Mouse (Mus musculus) ES-Bruce4 (cell line): ENCODE measurements around the gene Ldhb. TPM values are rescaled to one million over a fixed set of nuclear protein-coding genes. Genes with fewer than 3 reads are reported as not detected.
A peak's percentile ranks its signal among the peaks of the same experiment; 100 is the strongest.
"Not testable (repeated sequence)": the region's sequence is repeated elsewhere in the genome, so short reads cannot be mapped to it uniquely, and the experiment has no call there.

Source experiments
- H3K27ac ChIP-seq: 2 replicates; pipeline ENCODE4 v1.5.1; 2012; ENCODE audit warnings: low read length, inconsistent platforms; ENCODE audit not compliant: insufficient read depth
- H3K27me3 ChIP-seq: 2 replicates; pipeline ENCODE4 v1.6.1; 2012; ENCODE audit warnings: mild to moderate bottlenecking, low read length, inconsistent platforms; ENCODE audit not compliant: control insufficient read depth, poor library complexity, insufficient read depth, severe bottlenecking
- H3K36me3 ChIP-seq: 2 replicates; pipeline ENCODE4 v1.6.1; 2012; ENCODE audit warnings: inconsistent platforms, mild to moderate bottlenecking, low read length, moderate library complexity; ENCODE audit not compliant: control insufficient read depth, poor library complexity, insufficient read depth, severe bottlenecking
- H3K4me1 ChIP-seq: one replicate; pipeline ENCODE4 v1.8.1; 2011; ENCODE audit warnings: low read length; ENCODE audit not compliant: control insufficient read depth, insufficient read depth
- H3K4me3 ChIP-seq: 2 replicates; pipeline ENCODE4 v1.5.1; 2011; ENCODE audit warnings: low read depth, mild to moderate bottlenecking, low read length
- H3K9ac ChIP-seq: 2 replicates; pipeline ENCODE4 v1.6.1; 2012; ENCODE audit warnings: low read depth, mild to moderate bottlenecking, inconsistent platforms; ENCODE audit not compliant: poor library complexity, severe bottlenecking
- H3K9me3 ChIP-seq: replicated peaks from 2 replicates; pipeline ENCODE4 v1.6.1; 2012; ENCODE audit warnings: mild to moderate bottlenecking, low read length, inconsistent platforms; ENCODE audit not compliant: control insufficient read depth, poor library complexity, insufficient read depth, severe bottlenecking
- CTCF ChIP-seq: IDR thresholded peaks from one replicate; pipeline ENCODE4 v1.8.1; 2011; ENCODE audit warnings: low read depth, low read length
- EP300 ChIP-seq: IDR thresholded peaks from 2 replicates; pipeline ENCODE4 v1.6.1; 2011; ENCODE audit warnings: low read depth, low read length; ENCODE audit not compliant: insufficient read depth
- POLR2A ChIP-seq: IDR thresholded peaks from one replicate; pipeline ENCODE4 v1.8.1; 2011; ENCODE audit warnings: low read length; ENCODE audit not compliant: insufficient read depth
- polyA plus RNA-seq: library from polyadenylated mRNA; stranded (reverse); fragments of >200 nt; gene quantifications from 2 replicates; pipeline ENCODE4 v1.2.4, GENCODE M21; 2011; ENCODE audit warnings: low read depth; ENCODE audit not compliant: missing spikeins, insufficient read depth, insufficient read length

The Ldhb gene
- polyA plus RNA-seq, 1 experiment, result 669 TPM

GRCm38 (mm10) chr6:142521591-142522110 is 13.9 kb upstream of the Ldhb start:
- TF ChIP-seq POLR2A, result no peak
- TF ChIP-seq CTCF, result no peak
- no peak for TF ChIP-seq EP300
- Histone ChIP-seq H3K27me3 (no peaks in the 10 kb centered on the region), H3K36me3 (no peaks in the 10 kb centered on the region)

DNA sequence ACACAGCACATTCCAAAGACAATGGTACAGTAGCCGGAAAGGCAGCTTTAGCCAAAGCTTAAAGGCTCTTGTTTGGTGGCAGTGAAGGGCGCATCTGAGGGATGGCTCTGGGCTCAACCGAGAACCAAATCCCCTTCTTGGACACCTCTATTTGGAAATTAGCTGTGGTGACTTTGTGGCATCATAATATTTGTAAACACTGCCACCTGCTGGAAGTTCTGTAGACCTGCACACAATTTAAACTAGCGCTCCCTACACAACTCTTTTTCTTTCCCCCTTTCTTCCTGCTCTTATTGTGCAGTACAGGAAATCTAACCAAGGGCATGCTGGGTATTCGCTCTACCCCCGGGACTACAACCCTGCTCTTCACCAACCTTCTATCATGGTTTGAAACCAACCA is 11.4 kb upstream of the Ldhb start:
- Histone ChIP-seq H3K36me3 (no peaks in the 10 kb centered on the region), H3K4me3 (no peak overlapping the region)
- TF ChIP-seq POLR2A (no peak), CTCF (peak; percentile 7)

More at GRCm38 (mm10) chr6:142521591-142522110, 13.9 kb upstream of the Ldhb start:
- Histone ChIP-seq H3K9ac (no peak overlapping the region), H3K27ac (no peak overlapping the region), H3K4me3 (no peak overlapping the region), H3K9me3 (no peaks in the 10 kb centered on the region), H3K4me1 (no peaks in the 10 kb centered on the region)

GRCm38 (mm10) chr6:142515379-142515778 is 7.6 kb upstream of the Ldhb start:
- not testable (repeated sequence) for H3K27me3 ChIP-seq, H3K4me3 ChIP-seq, H3K4me1 ChIP-seq, H3K36me3 ChIP-seq, H3K27ac ChIP-seq, H3K9ac ChIP-seq, H3K9me3 ChIP-seq

More for the DNA sequence above, 11.4 kb upstream of the Ldhb start:
- Histone ChIP-seq H3K4me1 (peaks cover 3% of the 10 kb centered on the region), H3K9me3 (no peaks in the 10 kb centered on the region), H3K27ac (no peak overlapping the region), H3K27me3 (no peaks in the 10 kb centered on the region), H3K9ac (no peak overlapping the region)

- H3K9ac ChIP-seq, result no peak overlapping the region
- TF ChIP-seq CTCF (peak; percentile 55), POLR2A (no peak), EP300 (no peak)
These were observed 7.2 kb upstream of the Ldhb start for GRCm38 (mm10) chr6:142514912-142515311.

DNA sequence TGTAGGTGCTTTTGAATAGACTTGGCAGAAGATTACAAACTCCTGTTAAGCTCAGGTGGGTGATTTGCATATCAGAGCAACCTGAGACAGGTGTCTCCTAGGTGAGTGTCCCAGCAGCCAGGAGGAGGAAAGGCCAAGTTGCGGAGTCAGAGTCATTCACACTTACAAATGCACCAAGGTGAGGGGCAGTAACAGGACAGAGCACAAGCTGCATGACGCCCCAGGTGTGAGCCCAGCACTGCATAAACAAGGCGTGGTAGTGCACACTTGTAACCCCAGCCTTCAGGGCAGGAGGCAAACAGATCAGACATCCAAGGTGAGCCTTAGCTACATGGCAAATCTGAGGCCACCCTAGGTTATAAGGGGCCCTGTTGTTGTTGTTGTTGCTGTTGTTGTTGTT is 5.1 kb upstream of the Ldhb start:
- H3K4me1 ChIP-seq, result peaks cover 3% of the 10 kb centered on the region
- TF ChIP-seq EP300, result peak; percentile 99
- TF ChIP-seq POLR2A, result no peak
- H3K27me3 ChIP-seq, result no peaks in the 10 kb centered on the region
- H3K9me3 ChIP-seq, result no peaks in the 10 kb centered on the region
- no peaks in the 10 kb centered on the region for H3K36me3 ChIP-seq
- no peak overlapping the region for H3K4me3 ChIP-seq
- H3K9ac ChIP-seq, result no peak overlapping the region
- no peak overlapping the region for H3K27ac ChIP-seq

More at GRCm38 (mm10) chr6:142514912-142515311, 7.2 kb upstream of the Ldhb start:
- no peaks in the 10 kb centered on the region for H3K9me3 ChIP-seq
- H3K4me1 ChIP-seq, result peaks cover 3% of the 10 kb centered on the region
- H3K27me3 ChIP-seq, result no peaks in the 10 kb centered on the region
- H3K36me3 ChIP-seq, result no peaks in the 10 kb centered on the region
- 0 out of 2 replicates have a peak overlapping the region, but pooled peaks have one; percentile 39 for H3K27ac ChIP-seq
- H3K4me3 ChIP-seq, result no peak overlapping the region

DNA sequence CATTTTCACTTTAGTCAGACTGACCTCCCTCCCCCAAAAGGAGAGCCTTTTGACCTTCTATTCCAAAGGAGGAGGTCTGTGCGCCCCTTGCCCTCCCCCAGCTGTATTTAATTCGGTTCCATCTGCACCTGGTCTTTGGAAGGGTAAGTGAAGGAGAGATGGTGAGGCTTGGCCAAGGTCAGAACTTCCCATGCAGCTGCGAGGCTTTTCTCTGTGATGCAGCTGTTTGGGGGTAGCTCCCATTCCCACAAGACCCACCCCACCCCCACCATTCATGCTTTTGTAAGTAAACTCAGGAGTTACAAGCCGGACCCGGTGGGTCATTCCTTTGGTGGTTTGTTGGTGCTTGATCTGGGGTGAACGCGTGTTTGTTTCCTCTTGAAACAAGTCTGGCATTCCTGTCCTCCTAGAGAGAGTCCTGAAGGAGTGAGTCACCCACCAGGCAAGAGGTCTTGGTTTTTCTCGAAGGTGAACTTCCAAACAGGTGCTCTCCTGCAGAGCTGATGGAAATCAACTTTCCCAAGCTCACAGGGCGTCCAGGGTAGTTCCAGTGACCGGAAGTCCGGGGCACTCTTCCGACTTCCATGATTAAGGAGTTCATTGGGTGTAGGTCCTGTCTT is 3.9 kb upstream of the Ldhb start:
- Histone ChIP-seq H3K9me3 (no peaks in the 10 kb centered on the region), H3K4me3 (no peak overlapping the region), H3K27ac (peak overlapping the region; percentile 37), H3K9ac (no peak overlapping the region), H3K27me3 (no peaks in the 10 kb centered on the region), H3K36me3 (no peaks in the 10 kb centered on the region), H3K4me1 (peaks cover 3% of the 10 kb centered on the region)
- TF ChIP-seq EP300, result peak; percentile 99
- TF ChIP-seq CTCF, result no peak
- TF ChIP-seq POLR2A, result no peak
